Mouse (Mus musculus): ENCODE measurements around the gene Pik3r2.

- TF ChIP-seq CTCF (IDR thresholded peaks at IDR 0.05; ENCODE audit: extremely low read depth, insufficient read depth, insufficient read length, insufficient replicate concordance): no peak
- TF ChIP-seq POLR2A (IDR thresholded peaks at IDR 0.05; ENCODE audit: low read depth, low read length): no peak
Observed at GRCm38 (mm10) chr8:70745691-70746220, 30.8 kb downstream of the Pik3r2 start.

Data from spleen, adult 2 months (tissue).